9 mouse cellular contexts compared by ENCODE assay signal in the genomic region with DNA sequence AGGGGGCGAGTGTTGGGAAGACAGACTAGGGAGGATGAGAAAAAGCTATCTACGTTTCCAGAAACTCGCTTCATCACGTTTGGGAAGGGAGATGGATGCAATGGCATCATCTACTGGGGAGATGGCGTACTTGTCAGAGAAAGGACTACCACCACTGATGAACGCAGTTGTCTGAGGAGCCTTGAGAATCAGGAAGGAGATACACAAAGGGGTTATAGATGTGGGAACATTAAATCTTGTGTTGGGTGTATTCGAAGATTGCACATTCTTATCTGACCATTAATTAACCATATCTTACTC. TPM values are rescaled to one million over a fixed set of nuclear protein-coding genes. Genes with fewer than 3 reads are reported as not detected.
DNase-seq lines count a peak whose midpoint lies in the region; ATAC-seq and TF ChIP-seq lines count a peak whose summit lies in the region.
"Had no signal": no experiment of that assay in that cellular context is flagged by ENCODE, and none has a peak within 500 bp of the region (broad histone marks: within the 10 kb centered on the region; RNA-seq: fewer than 3 reads in every experiment).

No protein-coding gene starts in this region.

- DNase-seq in heart, postnatal 36 days, result no peak
- no peak for DNase-seq in ES-E14 (ENCODE audit: low read depth, low spot score)
- no peak for DNase-seq in Muller cell, postnatal 12 days (ENCODE audit: inconsistent ontology term)
- DNase-seq in yolk sac, embryonic 10.5 days (ENCODE audit: low spot score), result no peak
- DNase-seq in spleen, adult 12 weeks (ENCODE audit: low spot score), result no peak

- 0 out of 2 replicates have a peak, but pooled peaks cover 8% of the 10 kb centered on the region for H3K36me3 ChIP-seq in heart, embryonic 12.5 days
- peaks cover 5% of the 10 kb centered on the region; the same call in 1 of the 2 replicates for H3K36me3 ChIP-seq in ES-E14 (ENCODE audit: control insufficient read depth, insufficient read depth, low read length, poor library complexity, severe bottlenecking)
- H3K36me3 ChIP-seq in forebrain, embryonic 13.5 days (ENCODE audit: poor library complexity, severe bottlenecking), result no peaks in the 10 kb centered on the region
- H3K36me3 ChIP-seq in liver, embryonic 16.5 days (ENCODE audit: control insufficient read depth, insufficient read depth), result no peaks in the 10 kb centered on the region

- no peaks in the 10 kb centered on the region for H3K9me3 ChIP-seq in heart, embryonic 12.5 days (replicated peaks)
- H3K9me3 ChIP-seq in ES-E14 (ENCODE audit: control insufficient read depth, insufficient read depth, low read depth, low read length), result no peaks in the 10 kb centered on the region
- H3K9me3 ChIP-seq in forebrain, embryonic 13.5 days (replicated peaks), result no peaks in the 10 kb centered on the region
- no peaks in the 10 kb centered on the region for H3K9me3 ChIP-seq in liver, embryonic 16.5 days (replicated peaks; ENCODE audit: control insufficient read depth, low read length)

- H3K4me1 ChIP-seq in heart, embryonic 12.5 days (replicated peaks), result peaks cover 5% of the 10 kb centered on the region; the same call in 1 of the 2 replicates
- H3K4me1 ChIP-seq in ES-E14 (ENCODE audit: control insufficient read depth in 2 of 2, insufficient read depth in 2 of 2, low read length in 2 of 2, poor library complexity in 1 of 2), result no peaks in the 10 kb centered on the region
- H3K4me1 ChIP-seq in forebrain, embryonic 13.5 days, result peaks cover 5% of the 10 kb centered on the region; the same call in 1 of the 2 replicates
- H3K4me1 ChIP-seq in liver, embryonic 16.5 days (ENCODE audit: control insufficient read depth, low read depth, low read length), result no peaks in the 10 kb centered on the region; the same call in 1 of the 2 replicates

- peak overlapping the region; percentile 69 for H3K4me2 ChIP-seq in heart, embryonic 12.5 days
- peak overlapping the region; percentile 63 for H3K4me2 ChIP-seq in forebrain, embryonic 13.5 days
- H3K4me2 ChIP-seq in liver, embryonic 16.5 days (ENCODE audit: low read depth, low read length), result peak overlapping the region; percentile 64

- peak overlapping the region; percentile 78 for H3K4me3 ChIP-seq in heart, embryonic 12.5 days
- peak overlapping the region; percentile 79 to 86 for H3K4me3 ChIP-seq in ES-E14 (ENCODE audit: insufficient read depth in 1 of 2, low read depth in 1 of 2, low read length in 2 of 2, poor library complexity in 1 of 2, severe bottlenecking in 1 of 2)
- H3K4me3 ChIP-seq in forebrain, embryonic 13.5 days, result peak overlapping the region; percentile 60
- peak overlapping the region; percentile 72 for H3K4me3 ChIP-seq in liver, embryonic 16.5 days (ENCODE audit: low read depth, low read length)

- H3K27ac ChIP-seq in heart, embryonic 12.5 days (ENCODE audit: poor library complexity, severe bottlenecking), result 0 out of 2 replicates have a peak overlapping the region, but pooled peaks have one; percentile 34
- no peak overlapping the region for H3K27ac ChIP-seq in ES-E14 (ENCODE audit: insufficient read depth, low read depth, low read length, poor library complexity, severe bottlenecking)
- H3K27ac ChIP-seq in forebrain, embryonic 13.5 days, result peak overlapping the region; percentile 48
- H3K27ac ChIP-seq in liver, embryonic 16.5 days (ENCODE audit: low read length), result peak overlapping the region; percentile 41; the same call in 1 of the 2 replicates

- intact Hi-C loops in heart, postnatal 36 days (cut with DNase I), result no loop called here

- 22% methylated on average over 7 of the region's 7 CpGs for WGBS in heart, embryonic 12.5 days
- WGBS in forebrain, embryonic 13.5 days, result 15% methylated on average over 7 of the region's 7 CpGs
- 20% methylated on average over 7 of the region's 7 CpGs for WGBS in liver, embryonic 16.5 days (ENCODE audit: insufficient replicate concordance)

- no peaks in the 10 kb centered on the region for H3K27me3 ChIP-seq in heart, embryonic 12.5 days (replicated peaks)
- H3K27me3 ChIP-seq in forebrain, embryonic 13.5 days, result no peaks in the 10 kb centered on the region
- H3K27me3 ChIP-seq in liver, embryonic 16.5 days (ENCODE audit: control insufficient read depth, insufficient read depth, low read depth, low read length), result no peaks in the 10 kb centered on the region

- H3K9ac ChIP-seq in heart, embryonic 12.5 days, result peak overlapping the region; percentile 85
- H3K9ac ChIP-seq in ES-E14 (ENCODE audit: insufficient read depth, low read depth, low read length, poor library complexity, severe bottlenecking), result peak overlapping the region; percentile 88
- H3K9ac ChIP-seq in forebrain, embryonic 13.5 days, result peak overlapping the region; percentile 76
- peak overlapping the region; percentile 72 for H3K9ac ChIP-seq in liver, embryonic 16.5 days (ENCODE audit: low read depth, low read length)

- in situ Hi-C loops in ES-E14 (cut with MboI; ENCODE audit: low sequenced_read_pairs in 2 of 2, unreplicated experiment in 2 of 2), result no loop called here

- no peak; the same call in 1 of the 2 replicates for ATAC-seq in heart, embryonic 12.5 days (ENCODE audit: insufficient number of reproducible peaks, low FRiP score)
- ATAC-seq in forebrain, embryonic 13.5 days, result no peak
- 0 out of 2 replicates have a peak, but pooled peaks have one; percentile 7 for ATAC-seq in liver, embryonic 16.5 days (ENCODE audit: low read depth)

TF ChIP-seq in ES-E14, 5 proteins besides CTCF, POLR2A, EP300 and RAD21:
- TF ChIP-seq ZNF384 (IDR thresholded peaks at IDR 0.05; ENCODE audit: low read depth, low read length) (no peak), HCFC1 (IDR thresholded peaks at IDR 0.05; ENCODE audit: borderline replicate concordance, insufficient read depth, low read length) (no peak), CHD2 (IDR thresholded peaks at IDR 0.05; ENCODE audit: low read depth, low read length) (no peak), ZC3H11A (IDR thresholded peaks at IDR 0.05; ENCODE audit: borderline replicate concordance, low read depth, low read length) (no peak), MAFK (IDR thresholded peaks at IDR 0.05; ENCODE audit: insufficient read depth, low read depth, low read length) (no peak)

RNA-seq across cellular contexts. Expression of a gene that starts 0.5 kb away (rescaled TPM):
- 9.8 and 9.9 TPM in 2 replicates for polyA plus RNA-seq in heart, embryonic 12.5 days (2016; fragmentation: Nextera tagmentation; extraction: Ambion mirVana)
- 1 to 10 TPM; 5.6 to 6.9 TPM for total RNA-seq in heart, postnatal 36 days (2021)
- total RNA-seq in ES-E14 (2012; rRNA removed), result 6.9 and 10.0 TPM in 2 replicates
- polyA plus RNA-seq in forebrain, embryonic 13.5 days (2015; fragmentation: Nextera tagmentation; extraction: Ambion mirVana), result 10.9 and 11.7 TPM in 2 replicates
- polyA plus RNA-seq in liver, embryonic 16.5 days (2015; fragmentation: Nextera tagmentation; extraction: Ambion mirVana), result 2.9 and 3.5 TPM in 2 replicates

RNA-seq across cellular contexts. Expression of a gene that starts 0.5 kb away (rescaled TPM):
- polyA plus RNA-seq in heart, embryonic 12.5 days (2016; fragmentation: Nextera tagmentation; extraction: Ambion mirVana), result 48.5 and 48.7 TPM in 2 replicates
- total RNA-seq in heart, postnatal 36 days (2021), result 10 to 100 TPM; 16.4 to 17.5 TPM
- 30.7 and 35.3 TPM in 2 replicates for total RNA-seq in ES-E14 (2012; rRNA removed)
- 86.9 and 111 TPM in 2 replicates for polyA plus RNA-seq in forebrain, embryonic 13.5 days (2015; fragmentation: Nextera tagmentation; extraction: Ambion mirVana)
- 6.5 and 6.7 TPM in 2 replicates for polyA plus RNA-seq in liver, embryonic 16.5 days (2015; fragmentation: Nextera tagmentation; extraction: Ambion mirVana)

RNA-seq across cellular contexts. Expression of a gene that starts 17.9 kb away (rescaled TPM):
- polyA plus RNA-seq in heart, embryonic 12.5 days (2016; fragmentation: Nextera tagmentation; extraction: Ambion mirVana), result 1.7 TPM in 1 of 2 replicates, not detected in the other
- not detected for total RNA-seq in heart, postnatal 36 days (2021)
- total RNA-seq in ES-E14 (2012; rRNA removed), result 1.2 TPM in 1 of 2 replicates, not detected in the other
- not detected in 2 replicates for polyA plus RNA-seq in forebrain, embryonic 13.5 days (2015; fragmentation: Nextera tagmentation; extraction: Ambion mirVana)
- polyA plus RNA-seq in liver, embryonic 16.5 days (2015; fragmentation: Nextera tagmentation; extraction: Ambion mirVana), result not detected in 2 replicates
- total RNA-seq: neutrophil, adult 5-6 weeks had no signal

RNA-seq across cellular contexts. Expression of a gene that starts 49.4 kb away (rescaled TPM):
- not detected in 2 replicates for polyA plus RNA-seq in heart, embryonic 12.5 days (2016; fragmentation: Nextera tagmentation; extraction: Ambion mirVana)
- not detected for total RNA-seq in heart, postnatal 36 days (2021)
- total RNA-seq in ES-E14 (2012; rRNA removed), result 0.67 and 0.85 TPM in 2 replicates
- polyA plus RNA-seq in forebrain, embryonic 13.5 days (2015; fragmentation: Nextera tagmentation; extraction: Ambion mirVana), result not detected in 2 replicates
- not detected in 2 replicates for polyA plus RNA-seq in liver, embryonic 16.5 days (2015; fragmentation: Nextera tagmentation; extraction: Ambion mirVana)
- total RNA-seq: neutrophil, adult 5-6 weeks had no signal

RNA-seq across cellular contexts. Expression of a gene that starts 54.4 kb away (rescaled TPM):
- 71.7 and 74.5 TPM in 2 replicates for polyA plus RNA-seq in heart, embryonic 12.5 days (2016; fragmentation: Nextera tagmentation; extraction: Ambion mirVana)
- 10 to 100 TPM; 10.6 to 17.6 TPM for total RNA-seq in heart, postnatal 36 days (2021)
- total RNA-seq in ES-E14 (2012; rRNA removed), result 8.8 and 15.0 TPM in 2 replicates
- 79.4 and 94.8 TPM in 2 replicates for polyA plus RNA-seq in forebrain, embryonic 13.5 days (2015; fragmentation: Nextera tagmentation; extraction: Ambion mirVana)
- 9.8 and 10.4 TPM in 2 replicates for polyA plus RNA-seq in liver, embryonic 16.5 days (2015; fragmentation: Nextera tagmentation; extraction: Ambion mirVana)
